Mouse (Mus musculus): ENCODE measurements around the gene Olfr412. TPM values are rescaled to one million over a fixed set of nuclear protein-coding genes. Genes with fewer than 3 reads are reported as not detected.
A peak's percentile ranks its signal among the peaks of the same experiment; 100 is the strongest.

Olfr412 gene
- total RNA-seq, 2 experiments from 2014 or later = not detected

DNA sequence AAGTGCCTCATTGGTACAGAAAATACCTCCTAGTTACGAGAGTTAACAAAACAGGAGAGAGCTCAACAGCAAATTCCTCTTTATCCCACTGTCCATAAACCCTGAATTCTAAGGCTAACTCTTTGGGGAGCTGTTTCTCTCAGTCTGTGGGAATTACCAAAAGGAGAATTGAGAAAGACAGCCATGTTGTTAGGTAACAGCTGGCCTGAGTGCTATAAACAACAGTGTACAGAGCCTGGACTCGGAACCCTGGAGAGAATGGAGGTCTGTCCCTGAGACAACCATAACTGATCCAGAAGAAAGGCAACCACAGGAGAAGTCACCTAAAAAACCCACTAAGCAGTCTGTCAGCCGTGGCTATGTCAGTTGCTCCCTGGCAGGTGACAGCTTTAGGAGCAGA lies 50.6 kb downstream of the Olfr412 start:
- intact Hi-C loops (cut with DNase I) = no loop called here

DNA sequence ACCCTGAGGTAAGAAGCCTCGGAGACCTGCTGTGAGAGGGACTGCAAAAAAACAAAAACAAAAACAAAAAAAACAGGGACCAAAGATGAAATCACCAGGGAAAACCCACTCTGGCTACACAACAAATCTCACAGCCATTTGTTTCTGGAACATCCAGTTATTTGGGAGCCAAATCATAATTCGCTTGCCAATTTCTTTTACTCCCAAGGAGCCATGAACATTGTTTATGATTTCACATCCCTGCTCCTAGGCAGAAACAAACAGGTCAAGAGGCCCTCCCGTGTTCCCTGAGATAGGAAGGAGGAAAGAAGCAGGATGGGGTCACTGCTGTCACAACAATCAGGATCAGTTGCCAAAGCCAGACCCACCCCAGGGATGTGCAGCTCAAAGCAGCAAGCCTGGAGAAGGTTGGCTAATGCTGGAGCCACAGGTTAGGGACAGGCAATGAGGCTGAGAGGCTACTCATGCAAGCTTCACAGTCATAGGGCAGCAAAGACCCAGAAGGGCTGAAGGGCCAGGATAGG lies 51.6 kb downstream of the Olfr412 start:
- intact Hi-C loops (cut with DNase I) = no loop called here
- DNase-seq = no peak

More for the DNA sequence above, 50.6 kb downstream of the Olfr412 start:
- no peak for DNase-seq

DNA sequence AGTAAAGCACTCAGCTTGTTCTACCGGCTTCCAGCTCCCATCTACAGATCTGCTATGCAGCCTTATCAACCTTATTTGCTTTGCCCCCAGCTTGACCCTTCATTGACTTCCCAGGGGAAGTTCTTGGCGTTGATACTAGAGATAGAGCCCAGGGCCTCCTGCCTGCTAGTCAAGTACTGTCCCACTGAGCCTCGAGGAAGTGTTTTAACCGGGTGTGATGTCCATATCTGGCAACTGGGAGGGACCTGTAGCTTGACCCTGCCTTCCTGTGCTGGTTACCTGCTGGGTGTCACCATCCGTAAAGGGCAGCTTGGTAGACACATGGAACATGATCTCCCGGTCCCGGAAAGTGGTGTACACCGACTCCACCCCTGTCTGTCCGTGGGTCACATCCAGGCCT lies 52.2 kb downstream of the Olfr412 start:
- no peak for DNase-seq
- intact Hi-C loops (cut with DNase I) = no loop called here

DNA sequence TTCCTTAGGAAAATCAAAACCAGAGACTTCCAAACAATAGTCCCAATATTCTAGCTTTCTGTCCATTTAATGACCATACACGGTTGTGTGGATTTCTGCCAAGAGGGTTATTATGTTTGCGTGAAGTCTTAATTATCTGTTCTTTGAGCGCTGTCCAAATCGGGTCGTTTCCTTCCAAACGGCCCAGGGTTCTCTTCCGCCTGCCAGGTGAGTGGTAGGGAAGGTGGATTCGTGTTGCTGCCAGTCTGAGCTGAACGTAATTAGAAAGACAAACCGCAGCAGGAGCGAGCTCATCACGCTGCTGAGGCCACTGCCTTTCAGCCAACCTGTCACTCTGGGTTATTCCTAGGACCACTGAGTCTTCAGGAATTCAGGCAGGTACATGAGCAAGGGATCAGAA lies 53.9 kb downstream of the Olfr412 start:
- intact Hi-C loops (cut with DNase I) = no loop called here
- peak; percentile 62 for DNase-seq

Other genes with a start within 250 kb of the Olfr412 start
- not detected for gene Olfr401, start 248.4 kb upstream of the Olfr412 start, total RNA-seq (2021)
- not detected for gene Olfr402, start 208.5 kb upstream of the Olfr412 start, total RNA-seq (2021)
- gene Olfr403, start 175.8 kb upstream of the Olfr412 start, total RNA-seq (2021) = not detected
- gene Olfr43, start 150.7 kb upstream of the Olfr412 start, total RNA-seq (2021) = not detected
- not detected for gene Olfr406, start 102.3 kb upstream of the Olfr412 start, total RNA-seq (2021)
- gene Olfr59, start 78.3 kb upstream of the Olfr412 start, total RNA-seq (2021) = not detected
- not detected for gene Olfr410, start 24.0 kb upstream of the Olfr412 start, total RNA-seq (2021)
- not detected for gene Olfr411, start 9.4 kb upstream of the Olfr412 start, total RNA-seq (2021)
- gene Rap1gap2, start 248.8 kb downstream of the Olfr412 start, total RNA-seq (2021) = 10 to 100 TPM; 77.8 to 87.8 TPM

Data from left cerebral cortex, postnatal 4 days (tissue).